Mouse (Mus musculus): Measurements from ENCODE around the gene Ccdc151.

DNA sequence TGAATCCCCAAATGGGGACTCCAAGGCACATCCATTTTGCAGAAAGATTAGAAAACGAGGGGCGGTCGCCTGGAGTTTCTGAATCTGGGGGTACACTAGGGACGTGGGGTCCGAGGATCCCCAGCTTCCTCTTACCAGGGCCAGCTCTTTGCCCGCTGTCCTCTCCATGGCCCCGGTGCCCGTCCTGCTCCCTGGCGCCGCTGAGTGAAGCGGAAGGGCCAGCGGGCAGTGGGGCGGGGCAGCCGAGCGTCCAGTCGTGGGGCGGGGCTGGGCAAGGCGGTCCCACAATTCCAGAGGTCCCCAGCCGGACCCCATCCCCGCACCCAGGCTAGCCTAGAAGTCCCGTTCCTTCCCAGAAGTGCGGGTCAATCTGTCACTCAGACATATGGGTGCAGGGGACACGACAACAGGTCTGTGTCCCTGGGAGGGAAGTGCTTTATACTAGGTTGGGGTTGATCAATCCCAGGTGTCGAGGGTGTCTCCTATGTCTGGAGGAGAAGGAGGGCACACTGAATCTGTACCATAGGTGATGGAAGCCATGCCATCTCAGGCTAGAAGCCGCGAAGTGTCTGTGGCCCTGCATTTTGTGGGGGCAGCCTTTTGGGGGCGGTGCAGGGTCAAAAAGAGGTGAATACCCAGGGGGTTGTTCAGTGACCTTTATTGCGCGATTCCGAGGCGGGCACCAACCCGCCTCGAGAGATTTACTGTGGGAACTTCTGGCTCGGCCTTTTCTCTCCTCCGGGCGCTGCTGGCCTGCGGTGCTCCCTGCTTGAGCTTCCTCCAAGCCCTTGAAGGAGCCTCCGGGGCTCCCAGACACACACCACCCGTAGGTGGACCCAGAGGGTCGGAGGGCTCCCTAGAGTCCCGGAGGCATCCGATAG lies 13.0 kb downstream of the Ccdc151 start, which contains the start of gene Rgl3:
- peak; percentile 22 for TF ChIP-seq CTCF (IDR thresholded peaks at IDR 0.05; ENCODE audit: low read depth)
- TF ChIP-seq EP300 (IDR thresholded peaks at IDR 0.05; ENCODE audit: low read depth) = no peak

Measured in liver, postnatal 0 days (tissue).